Mouse (Mus musculus): ENCODE results near the gene P4ha3. TPM values are rescaled to one million over a fixed set of nuclear protein-coding genes. Genes with fewer than 3 reads are reported as not detected.

The P4ha3 gene
- polyA plus RNA-seq, 1 experiment from 2014 or later: 11.0 TPM

DNA sequence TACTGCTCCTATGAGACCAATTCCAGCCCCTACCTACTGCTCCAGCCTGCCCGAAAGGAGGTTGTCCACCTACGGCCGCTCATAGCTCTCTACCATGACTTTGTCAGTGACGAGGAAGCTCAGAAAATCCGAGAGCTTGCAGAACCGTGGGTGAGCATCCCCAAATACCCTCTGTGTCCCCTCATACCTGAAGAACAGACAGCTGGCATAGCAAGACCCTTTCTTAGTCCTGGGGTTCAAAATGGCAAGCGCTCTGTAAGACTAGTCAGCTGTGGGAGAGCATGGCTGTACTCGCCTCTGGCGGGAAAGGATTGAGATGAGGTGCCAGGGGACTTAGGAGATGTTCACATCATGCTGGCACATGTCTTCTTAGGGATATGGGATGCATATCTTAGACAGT is 20.6 kb downstream of the P4ha3 start:
- peaks cover 43% of the 10 kb centered on the region for H3K4me1 ChIP-seq
- no peaks in the 10 kb centered on the region for H3K9me3 ChIP-seq
- 87% methylated on average over 9 of the region's 9 CpGs for WGBS
- no peak overlapping the region for H3K27ac ChIP-seq (replicated peaks)
- no peaks in the 10 kb centered on the region for H3K27me3 ChIP-seq (replicated peaks)
- no peaks in the 10 kb centered on the region for H3K36me3 ChIP-seq
- no peak overlapping the region for H3K9ac ChIP-seq
- ATAC-seq (ENCODE audit: extremely low read depth, insufficient number of reproducible peaks, low FRiP score, low TSS enrichment): no peak
- H3K4me2 ChIP-seq: no peak overlapping the region
- no peak overlapping the region for H3K4me3 ChIP-seq

DNA sequence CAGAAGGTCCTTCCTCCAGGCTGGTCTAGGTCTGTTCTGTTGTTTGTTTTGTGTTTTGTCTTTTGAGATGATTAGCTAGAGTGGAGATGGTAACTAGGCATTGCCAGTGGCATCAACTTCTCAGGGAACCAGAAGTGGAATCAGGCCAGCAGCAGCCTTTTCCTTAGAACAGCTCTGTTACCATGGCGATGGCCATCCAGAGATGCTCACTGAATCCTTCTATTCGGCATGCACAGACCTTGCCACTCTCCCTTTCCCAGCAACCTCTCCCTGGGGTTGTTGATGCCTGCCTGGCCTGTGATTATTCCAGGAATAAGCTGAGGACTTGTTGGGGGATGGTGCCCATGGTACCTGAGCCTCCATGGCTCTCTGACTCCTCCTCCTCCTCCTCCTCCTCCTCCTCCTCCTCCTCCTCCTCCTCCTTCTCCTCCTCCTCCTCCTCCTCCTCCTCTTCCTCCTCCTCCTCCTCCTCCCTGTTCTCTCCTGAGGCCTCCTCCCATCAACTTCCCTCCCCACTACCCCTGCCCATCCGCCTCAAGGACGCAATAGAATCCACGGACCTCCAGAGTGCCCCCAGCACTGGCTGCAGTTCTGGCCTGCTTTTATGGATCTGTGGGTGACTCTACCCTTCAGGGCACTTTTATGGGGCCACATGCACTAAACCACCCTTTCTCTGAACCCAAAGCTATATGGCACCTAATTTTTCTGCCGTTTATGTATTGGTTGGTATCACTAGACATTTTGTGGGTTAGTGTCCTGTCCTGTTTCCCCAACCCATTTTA is 22.7 kb downstream of the P4ha3 start:
- Histone ChIP-seq H3K4me3 (no peak overlapping the region), H3K27ac (replicated peaks) (no peak overlapping the region), H3K27me3 (replicated peaks) (no peaks in the 10 kb centered on the region), H3K4me1 (peaks cover 30% of the 10 kb centered on the region), H3K36me3 (peaks cover 1% of the 10 kb centered on the region), H3K9me3 (no peaks in the 10 kb centered on the region), H3K4me2 (no peak overlapping the region), H3K9ac (no peak overlapping the region; the same call in 1 of the 2 replicates)
- ATAC-seq (ENCODE audit: extremely low read depth, insufficient number of reproducible peaks, low FRiP score, low TSS enrichment): no peak
- WGBS: 71% methylated on average over 6 of the region's 6 CpGs

DNA sequence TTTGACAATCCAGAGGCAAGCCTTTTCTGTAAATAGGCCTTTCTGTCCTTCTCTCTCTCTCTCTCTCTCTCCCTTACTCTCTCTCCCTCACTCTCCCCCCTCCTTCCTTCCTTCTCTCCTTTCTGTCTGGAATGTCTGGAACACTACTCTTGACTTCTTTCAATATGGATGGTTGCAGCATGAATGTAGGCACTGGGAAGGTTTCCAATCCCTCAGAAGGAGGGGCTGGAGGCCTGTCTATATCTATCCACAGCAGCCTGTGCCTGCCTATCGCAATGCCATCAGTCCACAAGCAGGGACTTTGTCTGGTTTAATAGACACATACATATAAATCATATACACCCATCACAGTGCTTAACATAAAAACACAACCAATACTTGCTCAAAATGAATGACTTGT is 23.9 kb downstream of the P4ha3 start:
- H3K27ac ChIP-seq (replicated peaks): peak overlapping the region; percentile 68
- peaks cover 4% of the 10 kb centered on the region for H3K36me3 ChIP-seq
- peak overlapping the region; percentile 12; the same call in 1 of the 2 replicates for H3K9ac ChIP-seq
- no peak overlapping the region for H3K4me2 ChIP-seq
- WGBS: 22% methylated on average over 1 of the region's 1 CpGs
- H3K27me3 ChIP-seq (replicated peaks): no peaks in the 10 kb centered on the region
- no peak overlapping the region for H3K4me3 ChIP-seq
- no peaks in the 10 kb centered on the region for H3K9me3 ChIP-seq
- H3K4me1 ChIP-seq: peaks cover 30% of the 10 kb centered on the region
- peak; percentile 37; the same call in 1 of the 2 replicates for ATAC-seq (ENCODE audit: extremely low read depth, insufficient number of reproducible peaks, low FRiP score, low TSS enrichment)

DNA sequence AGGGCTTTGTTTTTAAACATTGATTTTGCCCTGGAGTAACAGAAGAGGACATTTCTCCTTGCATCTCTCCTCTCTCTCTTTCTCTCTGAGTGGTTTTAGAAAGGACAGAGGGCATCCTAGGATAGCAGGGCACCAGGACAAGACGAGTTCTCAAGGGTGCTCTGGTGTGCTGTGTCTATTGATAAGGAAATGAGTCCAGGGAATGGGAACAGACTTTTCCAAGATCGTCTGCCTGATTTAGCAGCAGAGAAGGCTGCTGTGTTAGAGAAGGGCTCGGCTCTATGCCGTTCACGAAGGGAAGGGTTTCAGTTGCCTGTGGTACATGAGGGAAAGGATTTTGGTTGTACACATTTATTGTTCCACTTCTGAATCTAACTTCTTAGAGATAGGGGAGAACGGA is 24.4 kb downstream of the P4ha3 start:
- Histone ChIP-seq H3K4me2 (0 out of 2 replicates have a peak overlapping the region, but pooled peaks have one; percentile 13), H3K4me3 (no peak overlapping the region), H3K4me1 (peaks cover 30% of the 10 kb centered on the region), H3K9ac (peak overlapping the region; percentile 16; the same call in 1 of the 2 replicates), H3K27ac (replicated peaks) (peak overlapping the region; percentile 68), H3K9me3 (no peaks in the 10 kb centered on the region), H3K36me3 (peaks cover 8% of the 10 kb centered on the region), H3K27me3 (replicated peaks) (no peaks in the 10 kb centered on the region)
- no peak for ATAC-seq (ENCODE audit: extremely low read depth, insufficient number of reproducible peaks, low FRiP score, low TSS enrichment)
- WGBS: 22% methylated on average over 6 of the region's 6 CpGs

DNA sequence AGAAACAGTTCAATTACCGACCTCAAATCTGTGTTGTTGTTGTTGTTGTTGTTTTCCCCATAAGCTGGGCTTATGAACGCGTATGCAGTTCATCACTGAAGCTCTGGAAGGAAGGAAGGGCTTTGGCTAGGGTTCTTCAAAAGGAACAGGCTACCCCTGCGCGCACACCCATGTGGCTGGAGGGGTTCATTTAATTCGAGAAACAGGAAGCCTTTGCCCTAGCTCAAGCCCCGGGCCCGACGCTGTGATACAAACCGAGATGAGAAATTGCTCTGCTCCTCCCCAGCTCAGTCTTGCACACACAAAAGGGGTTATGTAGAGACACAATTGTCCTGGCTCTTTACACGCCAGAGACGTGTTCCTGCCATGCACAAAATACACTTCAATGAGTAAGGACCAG is 25.0 kb downstream of the P4ha3 start:
- Histone ChIP-seq H3K36me3 (peaks cover 14% of the 10 kb centered on the region), H3K9me3 (no peaks in the 10 kb centered on the region), H3K27me3 (replicated peaks) (no peaks in the 10 kb centered on the region), H3K27ac (replicated peaks) (peak overlapping the region; percentile 68; the same call in 1 of the 2 replicates), H3K4me3 (no peak overlapping the region), H3K9ac (0 out of 2 replicates have a peak overlapping the region, but pooled peaks have one; percentile 14), H3K4me2 (no peak overlapping the region), H3K4me1 (peaks cover 30% of the 10 kb centered on the region)
- WGBS: 75% methylated on average over 12 of the region's 12 CpGs
- no peak for ATAC-seq (ENCODE audit: extremely low read depth, insufficient number of reproducible peaks, low FRiP score, low TSS enrichment)

DNA sequence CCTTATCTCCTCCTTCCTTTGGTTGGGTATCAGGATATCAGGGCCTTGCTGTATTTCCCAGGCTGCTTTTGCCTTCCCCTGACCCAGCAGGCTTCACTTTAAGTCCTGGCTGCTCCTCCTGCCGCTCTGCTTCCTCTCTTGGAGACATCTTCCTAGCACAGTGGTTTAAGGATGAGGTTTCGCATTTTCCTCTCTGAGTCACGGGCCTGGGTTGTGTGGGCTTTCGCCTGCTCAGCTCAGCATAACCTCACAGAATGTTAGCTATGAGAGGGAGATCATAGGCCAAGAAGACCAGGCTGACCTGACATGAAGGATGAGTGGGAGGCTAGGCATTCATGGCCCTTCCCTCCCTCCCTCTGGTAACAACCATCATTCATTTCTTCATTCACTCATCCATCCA is 27.4 kb downstream of the P4ha3 start:
- ATAC-seq (ENCODE audit: extremely low read depth, insufficient number of reproducible peaks, low FRiP score, low TSS enrichment): no peak
- Histone ChIP-seq H3K36me3 (peaks cover 38% of the 10 kb centered on the region), H3K9ac (no peak overlapping the region), H3K9me3 (no peaks in the 10 kb centered on the region), H3K27me3 (replicated peaks) (no peaks in the 10 kb centered on the region), H3K4me1 (peaks cover 30% of the 10 kb centered on the region), H3K4me2 (no peak overlapping the region), H3K4me3 (no peak overlapping the region), H3K27ac (replicated peaks) (no peak overlapping the region)
- WGBS: 59% methylated on average over 4 of the region's 4 CpGs

DNA sequence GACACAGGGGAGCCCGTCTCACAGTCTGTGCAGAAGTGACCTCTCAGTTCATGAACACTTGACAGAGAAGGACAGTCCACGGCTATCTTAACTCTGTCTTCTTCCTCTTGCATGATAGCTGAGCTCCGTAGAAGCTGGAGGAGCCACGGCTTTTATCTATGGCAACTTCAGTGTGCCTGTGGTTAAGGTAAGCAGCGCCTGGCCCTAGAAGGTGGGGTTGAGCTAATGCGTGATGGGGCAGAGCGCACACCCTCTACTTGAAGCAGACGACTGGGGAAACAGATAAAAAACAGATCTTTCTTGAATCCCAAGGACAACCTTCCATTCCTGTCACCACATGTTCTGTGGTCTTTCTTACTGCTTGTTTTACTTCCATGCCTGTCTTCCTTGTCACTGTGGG is 31.6 kb downstream of the P4ha3 start:
- peaks cover 3% of the 10 kb centered on the region; the same call in 1 of the 2 replicates for H3K4me1 ChIP-seq
- H3K36me3 ChIP-seq: peaks cover 62% of the 10 kb centered on the region
- WGBS: 56% methylated on average over 8 of the region's 8 CpGs
- no peak for ATAC-seq (ENCODE audit: extremely low read depth, insufficient number of reproducible peaks, low FRiP score, low TSS enrichment)
- H3K4me2 ChIP-seq: no peak overlapping the region
- H3K27me3 ChIP-seq (replicated peaks): no peaks in the 10 kb centered on the region
- no peak overlapping the region for H3K9ac ChIP-seq
- H3K4me3 ChIP-seq: no peak overlapping the region
- no peaks in the 10 kb centered on the region for H3K9me3 ChIP-seq
- no peak overlapping the region for H3K27ac ChIP-seq (replicated peaks)

DNA sequence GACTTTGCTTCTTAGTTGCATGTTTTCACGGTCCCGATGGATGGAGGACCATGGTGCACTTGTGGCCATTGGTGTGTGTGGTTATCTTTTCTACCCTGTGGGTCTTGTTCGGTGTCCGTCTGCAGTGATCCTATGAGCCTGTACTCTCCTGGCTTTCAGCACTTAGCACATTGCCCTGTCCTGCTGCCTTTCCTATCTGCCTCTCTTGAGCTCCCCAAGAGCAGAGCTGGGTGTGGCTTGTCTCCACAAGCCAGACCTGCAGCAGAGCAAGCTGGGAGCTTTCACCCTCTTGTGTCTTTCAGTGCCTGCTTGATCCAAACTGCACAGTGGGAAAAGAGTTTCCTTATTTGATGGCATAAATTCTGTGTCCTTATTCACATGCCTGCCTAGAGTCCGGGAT is 32.2 kb downstream of the P4ha3 start:
- H3K4me2 ChIP-seq: no peak overlapping the region
- H3K4me1 ChIP-seq: peaks cover 3% of the 10 kb centered on the region; the same call in 1 of the 2 replicates
- 57% methylated on average over 5 of the region's 5 CpGs for WGBS
- H3K9ac ChIP-seq: no peak overlapping the region
- peaks cover 62% of the 10 kb centered on the region for H3K36me3 ChIP-seq
- ATAC-seq (ENCODE audit: extremely low read depth, insufficient number of reproducible peaks, low FRiP score, low TSS enrichment): no peak
- no peaks in the 10 kb centered on the region for H3K27me3 ChIP-seq (replicated peaks)
- H3K4me3 ChIP-seq: no peak overlapping the region
- H3K27ac ChIP-seq (replicated peaks): no peak overlapping the region
- no peaks in the 10 kb centered on the region for H3K9me3 ChIP-seq

DNA sequence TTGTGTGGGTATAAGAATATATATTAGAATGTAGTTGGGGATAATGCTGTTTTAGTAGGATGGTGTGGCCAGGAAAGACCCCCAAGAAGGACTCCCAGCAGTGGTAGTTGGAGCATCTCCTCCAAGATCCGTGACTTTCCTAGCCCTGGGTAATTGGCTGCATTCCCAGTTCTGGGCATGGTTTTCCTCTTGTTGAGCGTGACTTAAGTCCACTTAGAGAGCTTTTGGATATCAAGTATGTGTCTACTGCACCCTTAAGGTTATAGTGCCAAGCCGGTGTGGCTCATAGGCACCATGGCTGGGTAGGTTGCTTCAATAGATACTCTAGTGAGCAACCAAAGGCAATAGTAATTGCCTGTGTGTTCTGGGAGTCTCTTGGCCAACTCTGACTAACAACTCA is 38.4 kb downstream of the P4ha3 start:
- no peak for ATAC-seq (ENCODE audit: extremely low read depth, insufficient number of reproducible peaks, low FRiP score, low TSS enrichment)

DNA sequence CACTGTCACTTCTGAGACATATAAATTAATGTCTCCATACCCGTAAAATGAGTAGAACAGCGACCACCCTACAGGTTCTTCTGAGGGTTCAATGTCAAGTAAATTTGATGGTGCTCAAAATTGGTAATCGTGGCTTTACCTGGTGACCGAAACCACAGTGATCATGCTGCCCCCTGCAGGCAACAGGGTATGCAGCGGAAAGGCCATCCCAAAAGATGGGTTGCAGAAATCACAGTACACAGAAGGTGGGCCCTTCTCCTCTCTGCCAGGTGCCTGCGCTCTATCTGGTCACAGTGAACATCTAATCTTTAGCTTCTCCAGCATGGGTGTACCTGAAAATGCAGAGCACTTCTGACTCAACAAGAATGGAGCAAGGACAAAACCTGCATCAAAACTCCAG is 40.2 kb downstream of the P4ha3 start:
- H3K9me3 ChIP-seq: no peaks in the 10 kb centered on the region
- no peak overlapping the region for H3K4me3 ChIP-seq
- no peak for ATAC-seq (ENCODE audit: extremely low read depth, insufficient number of reproducible peaks, low FRiP score, low TSS enrichment)
- no peak overlapping the region for H3K9ac ChIP-seq
- WGBS: 63% methylated on average over 6 of the region's 6 CpGs
- H3K36me3 ChIP-seq: peaks cover 56% of the 10 kb centered on the region
- H3K4me2 ChIP-seq: no peak overlapping the region
- H3K4me1 ChIP-seq: no peaks in the 10 kb centered on the region
- H3K27me3 ChIP-seq (replicated peaks): no peaks in the 10 kb centered on the region
- no peak overlapping the region for H3K27ac ChIP-seq (replicated peaks)

More for the DNA sequence above, 38.4 kb downstream of the P4ha3 start:
- H3K9me3 ChIP-seq: no peaks in the 10 kb centered on the region
- no peak overlapping the region for H3K4me3 ChIP-seq
- no peaks in the 10 kb centered on the region for H3K4me1 ChIP-seq
- H3K36me3 ChIP-seq: peaks cover 58% of the 10 kb centered on the region
- no peaks in the 10 kb centered on the region for H3K27me3 ChIP-seq (replicated peaks)
- H3K27ac ChIP-seq (replicated peaks): no peak overlapping the region
- H3K4me2 ChIP-seq: no peak overlapping the region
- 45% methylated on average over 3 of the region's 3 CpGs for WGBS
- no peak overlapping the region for H3K9ac ChIP-seq

DNA sequence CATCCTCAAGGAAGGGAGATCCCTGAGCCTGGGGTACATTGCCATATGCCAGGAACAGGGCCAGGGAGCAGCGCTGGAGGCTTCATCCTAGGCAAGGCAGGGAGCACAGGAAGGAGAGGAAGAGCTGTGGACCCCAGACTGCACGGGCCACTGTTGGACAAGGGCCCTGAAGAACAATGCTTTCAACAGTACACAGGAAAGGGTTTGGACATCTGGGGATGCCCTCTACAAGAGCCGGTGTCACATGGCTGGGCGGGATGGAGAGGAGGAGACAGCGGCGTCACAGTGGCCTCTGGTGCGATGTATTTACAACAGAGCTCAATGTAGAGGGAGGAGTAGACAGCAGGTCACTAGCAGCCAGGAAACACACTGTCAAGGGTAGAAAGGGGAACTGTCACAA is 42.2 kb downstream of the P4ha3 start:
- H3K4me1 ChIP-seq: no peaks in the 10 kb centered on the region
- no peak overlapping the region for H3K4me2 ChIP-seq
- 77% methylated on average over 7 of the region's 7 CpGs for WGBS
- H3K27ac ChIP-seq (replicated peaks): no peak overlapping the region
- no peaks in the 10 kb centered on the region for H3K9me3 ChIP-seq
- H3K36me3 ChIP-seq: peaks cover 73% of the 10 kb centered on the region
- ATAC-seq (ENCODE audit: extremely low read depth, insufficient number of reproducible peaks, low FRiP score, low TSS enrichment): no peak
- H3K4me3 ChIP-seq: no peak overlapping the region
- no peak overlapping the region for H3K9ac ChIP-seq
- H3K27me3 ChIP-seq (replicated peaks): no peaks in the 10 kb centered on the region

DNA sequence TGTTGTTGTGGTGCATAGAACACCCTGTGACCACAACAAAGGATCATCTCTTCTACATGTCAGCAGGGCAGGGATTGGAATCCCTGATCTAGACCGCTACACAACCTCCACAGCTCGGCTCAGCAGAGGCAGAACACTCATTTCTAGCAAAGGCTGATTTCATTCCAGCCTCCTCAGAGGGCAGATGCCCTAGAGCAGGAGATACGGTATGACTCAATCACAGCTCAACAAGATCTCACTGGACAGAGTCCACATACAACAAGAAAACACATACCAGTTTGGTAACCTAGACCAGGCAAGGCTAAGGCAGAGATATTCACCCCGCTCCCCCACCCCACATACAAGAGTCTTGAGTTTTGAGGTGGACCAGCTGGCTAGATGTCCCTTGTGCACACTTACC is 43.3 kb downstream of the P4ha3 start:
- peaks cover 84% of the 10 kb centered on the region for H3K36me3 ChIP-seq
- no peak overlapping the region for H3K4me3 ChIP-seq

More for the DNA sequence above, 43.3 kb downstream of the P4ha3 start:
- ATAC-seq (ENCODE audit: extremely low read depth, insufficient number of reproducible peaks, low FRiP score, low TSS enrichment): no peak
- H3K27me3 ChIP-seq (replicated peaks): no peaks in the 10 kb centered on the region
- no peaks in the 10 kb centered on the region for H3K4me1 ChIP-seq
- H3K27ac ChIP-seq (replicated peaks): no peak overlapping the region
- no peak overlapping the region for H3K4me2 ChIP-seq
- 74% methylated on average over 4 of the region's 4 CpGs for WGBS
- no peaks in the 10 kb centered on the region for H3K9me3 ChIP-seq
- H3K9ac ChIP-seq: no peak overlapping the region
